Mouse (Mus musculus) liver, adult 2 months (tissue): Measurements from ENCODE around the gene Fgfr2.

Experiments used
- CTCF ChIP-seq: fragments of 200-500 bp; IDR thresholded peaks from 2 replicates; pipeline ENCODE4 v1.5.1; 2011; ENCODE audit warnings: low read depth, low read length, control low read depth
- POLR2A ChIP-seq: fragments of 200-500 bp; IDR thresholded peaks from 2 replicates; pipeline ENCODE4 v1.6.1; 2011; ENCODE audit warnings: low read length, control low read depth; ENCODE audit not compliant: insufficient read depth; ENCODE audit errors: extremely low read depth

- TF ChIP-seq POLR2A: no peak
- no peak for TF ChIP-seq CTCF
Observed at GRCm38 (mm10) chr7:132480696-132481306, 642.3 kb downstream of the Fgfr2 start.
